Mouse (Mus musculus): ENCODE results near the gene Glp1r. TPM values are rescaled to one million over a fixed set of nuclear protein-coding genes. Genes with fewer than 3 reads are reported as not detected.

The Glp1r gene
- 1 to 10 TPM; 1.5 to 1.6 TPM for total RNA-seq (2021)
- long read RNA-seq, result 0 reads

DNA sequence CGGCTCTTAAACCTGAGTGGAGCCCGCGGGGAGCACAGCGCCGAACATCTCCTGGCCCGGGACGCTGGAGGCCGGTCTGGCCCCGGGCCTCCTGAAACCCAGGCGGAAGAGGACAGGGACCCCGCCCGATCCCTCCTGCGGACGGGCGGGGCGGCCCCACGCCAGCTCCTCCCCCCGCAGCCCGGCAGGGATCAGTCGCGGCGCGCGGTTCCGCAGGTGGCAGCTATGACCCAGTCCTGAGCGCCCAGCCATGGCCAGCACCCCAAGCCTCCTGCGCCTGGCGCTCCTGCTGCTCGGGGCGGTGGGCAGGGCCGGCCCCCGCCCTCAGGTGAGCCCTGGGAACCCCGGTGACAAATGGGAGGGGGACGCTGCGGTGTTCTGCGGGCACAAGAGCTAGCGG, at the start of gene Glp1r:
TSS of gene Glp1r (plus strand) at position 191 of the 400 bp plus-strand sequence.
- DNase-seq (ENCODE audit: low spot score in 2 of 2), result no peak

DNA sequence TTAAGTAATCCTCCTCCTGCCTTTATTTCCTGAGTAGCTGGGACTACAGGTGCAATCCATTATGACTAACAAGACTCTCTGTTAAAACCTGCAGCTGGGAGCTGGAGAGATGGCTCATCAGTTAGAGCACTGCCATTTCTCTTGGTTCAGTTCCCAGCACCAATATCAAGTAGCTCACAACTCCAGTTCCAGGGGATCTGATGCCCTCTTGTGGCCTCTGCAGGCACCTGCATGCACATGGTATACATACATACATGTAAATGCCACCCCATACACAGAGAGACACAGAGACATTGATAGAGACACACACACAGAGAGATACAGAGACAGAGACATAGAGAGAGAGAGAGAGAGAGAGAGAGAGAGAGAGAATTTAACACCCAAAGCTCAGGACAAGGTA, 49.3 kb upstream of the Glp1r start:
- no peak for DNase-seq (ENCODE audit: low spot score in 2 of 2)

DNA sequence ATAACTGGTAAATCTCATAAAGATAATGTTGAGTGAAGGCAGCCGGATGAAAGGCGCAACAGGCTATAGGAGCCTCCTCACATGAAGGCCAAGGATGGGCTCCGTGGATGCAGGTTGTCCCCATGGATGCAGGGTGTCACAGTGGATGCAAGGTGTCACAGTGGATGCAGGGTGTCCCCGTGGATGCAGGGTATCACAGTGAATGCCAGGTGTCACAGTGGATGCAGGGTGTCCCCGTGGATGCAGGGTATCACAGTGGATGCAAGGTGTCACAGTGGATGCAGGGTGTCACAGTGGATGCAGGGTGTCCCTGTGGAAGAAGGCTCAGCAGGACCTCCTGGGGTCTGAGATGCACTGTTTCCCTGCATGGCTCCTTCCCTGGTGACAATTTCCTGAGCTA, 44.3 kb upstream of the Glp1r start:
- DNase-seq (ENCODE audit: low spot score in 2 of 2), result no peak

DNA sequence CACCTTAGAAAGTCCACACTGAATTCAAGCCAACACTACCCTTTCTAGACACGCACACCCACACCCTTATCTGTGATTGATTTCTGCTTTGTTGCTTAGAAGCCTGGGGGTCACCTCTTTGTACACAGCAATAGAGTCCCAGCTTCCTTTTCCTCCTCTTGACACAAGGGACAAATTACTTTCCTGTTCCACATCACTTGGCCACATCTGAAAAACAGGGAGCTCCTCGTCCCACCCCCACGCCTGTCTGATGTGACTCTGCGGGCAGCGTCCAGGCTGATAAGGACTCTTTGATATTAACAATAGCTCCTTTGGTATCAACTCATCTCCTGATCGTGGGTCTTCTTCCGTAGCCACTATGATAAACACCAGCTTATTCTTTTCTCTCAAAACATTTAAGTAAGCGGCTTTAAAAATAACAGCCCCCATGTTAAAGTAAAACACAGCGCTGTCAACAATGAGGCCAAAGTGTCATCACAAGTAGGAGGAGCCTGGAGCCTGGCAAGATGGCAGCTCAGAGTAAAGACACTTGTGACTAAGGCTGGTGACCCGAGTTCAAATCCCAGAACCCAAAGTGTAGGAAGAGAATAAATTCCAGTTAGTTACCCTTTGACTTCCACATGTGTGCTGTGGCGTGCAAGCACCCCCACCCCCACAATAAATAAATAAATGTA, 42.9 kb upstream of the Glp1r start:
- no peak for DNase-seq (ENCODE audit: low spot score in 2 of 2)

DNA sequence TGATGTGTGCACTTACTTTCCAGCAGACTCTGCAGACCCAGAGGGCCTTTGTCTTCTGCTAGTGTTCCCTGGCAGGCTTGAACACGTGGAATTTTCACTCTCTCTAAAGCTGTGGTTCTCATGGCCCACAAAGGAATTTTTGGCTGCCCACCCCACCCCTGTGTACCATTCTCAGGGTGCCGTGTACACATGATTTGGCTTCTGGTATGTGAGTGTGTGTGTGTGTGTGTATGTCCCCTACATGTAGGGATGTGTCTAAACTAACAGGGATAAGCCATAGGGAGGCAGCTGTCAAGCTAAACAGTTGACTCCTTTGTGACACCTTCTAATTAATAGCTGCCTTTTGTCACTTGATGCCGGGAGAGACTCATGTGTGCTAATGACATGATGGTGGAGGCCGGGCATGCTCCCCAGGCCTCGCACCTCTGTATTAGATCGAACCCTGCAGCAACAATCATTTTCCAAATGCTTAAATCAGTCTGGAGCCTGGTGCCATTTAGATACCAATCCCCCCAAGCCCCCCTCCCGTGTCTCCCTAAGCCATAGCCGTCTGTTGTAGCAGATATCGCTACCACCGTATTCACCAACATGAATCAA, 41.5 kb upstream of the Glp1r start:
- no peak for DNase-seq (ENCODE audit: low spot score in 2 of 2)

DNA sequence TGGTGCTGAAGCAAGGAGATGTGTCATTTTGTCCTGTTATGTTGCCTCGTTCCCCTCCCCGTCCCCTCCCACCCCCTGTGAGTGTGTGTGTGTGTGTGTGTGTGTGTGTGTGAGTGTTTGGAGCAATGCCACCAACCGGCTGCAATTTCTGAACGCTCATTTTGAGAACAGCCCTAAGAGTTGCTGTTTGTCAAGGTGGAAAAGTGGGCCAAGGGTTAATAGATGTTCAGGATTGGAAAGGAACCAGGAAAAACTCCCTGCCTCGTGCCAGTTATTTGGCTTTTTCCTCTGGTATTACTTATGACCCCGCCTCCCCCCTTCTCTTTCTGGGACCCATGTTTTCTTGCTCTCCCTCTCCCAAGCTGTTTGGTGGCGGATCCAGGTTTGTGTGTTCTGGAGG, 41.0 kb upstream of the Glp1r start:
- DNase-seq (ENCODE audit: low spot score in 2 of 2), result no peak

DNA sequence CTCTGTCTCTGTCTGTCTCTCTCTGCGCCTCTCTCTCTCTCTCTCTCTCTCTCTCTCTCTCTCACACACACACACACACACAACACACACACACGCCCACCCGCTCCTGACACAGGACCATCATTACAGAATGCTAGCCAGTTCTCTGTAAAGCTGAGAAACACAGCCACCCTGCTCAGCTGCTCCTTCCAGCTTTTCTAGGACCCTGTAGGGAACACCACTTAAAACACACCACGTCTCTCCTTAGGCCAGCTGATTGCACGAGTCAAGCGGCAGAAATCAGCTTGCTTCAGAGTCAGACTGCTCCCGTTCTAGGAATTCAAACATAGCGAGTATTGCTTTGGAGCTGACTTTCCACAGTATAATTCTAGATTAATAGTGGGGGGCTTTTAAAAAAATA, 35.3 kb upstream of the Glp1r start:
- no peak for DNase-seq (ENCODE audit: low spot score in 2 of 2)

DNA sequence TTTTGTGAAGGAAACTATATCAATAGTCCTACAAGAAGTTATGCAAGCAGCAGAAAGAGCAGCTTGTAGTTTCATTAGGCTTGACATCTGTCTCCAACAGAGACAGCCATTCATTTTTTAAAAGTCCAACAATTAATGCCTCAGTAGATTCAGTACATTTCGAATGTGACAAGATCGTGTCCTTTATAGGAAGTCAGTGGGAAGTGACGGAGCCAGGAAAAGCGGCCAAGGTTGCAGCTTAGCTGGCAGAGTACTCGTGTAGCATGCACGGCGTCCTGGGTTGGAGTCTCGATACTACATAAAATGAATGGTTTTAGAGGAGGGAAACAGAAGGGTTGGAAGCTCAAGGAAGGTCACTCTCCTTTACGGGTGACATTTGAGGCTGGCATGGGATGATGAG, 34.7 kb upstream of the Glp1r start:
- DNase-seq (ENCODE audit: low spot score in 2 of 2), result no peak

DNA sequence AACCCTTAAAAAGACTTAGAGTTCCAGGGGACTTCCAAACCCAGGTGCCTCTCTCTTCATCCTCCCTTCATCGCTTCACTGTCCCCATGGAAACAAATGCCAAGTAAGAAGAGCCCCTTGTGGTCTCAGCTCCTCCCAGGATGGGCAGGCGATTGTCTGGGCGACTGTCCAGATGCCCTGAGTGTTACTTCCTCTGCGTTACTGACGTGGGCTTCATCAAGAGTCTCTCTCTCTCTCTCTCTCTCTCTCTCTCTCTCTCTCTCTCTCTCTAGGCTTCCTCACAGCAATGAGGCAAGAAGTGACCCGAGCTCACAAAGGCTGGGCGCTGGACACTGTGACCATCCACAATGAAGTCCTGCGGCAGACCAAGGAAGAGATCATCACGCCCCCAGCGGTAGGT, 30.6 kb upstream of the Glp1r start:
- no peak for DNase-seq (ENCODE audit: low spot score in 2 of 2)

DNA sequence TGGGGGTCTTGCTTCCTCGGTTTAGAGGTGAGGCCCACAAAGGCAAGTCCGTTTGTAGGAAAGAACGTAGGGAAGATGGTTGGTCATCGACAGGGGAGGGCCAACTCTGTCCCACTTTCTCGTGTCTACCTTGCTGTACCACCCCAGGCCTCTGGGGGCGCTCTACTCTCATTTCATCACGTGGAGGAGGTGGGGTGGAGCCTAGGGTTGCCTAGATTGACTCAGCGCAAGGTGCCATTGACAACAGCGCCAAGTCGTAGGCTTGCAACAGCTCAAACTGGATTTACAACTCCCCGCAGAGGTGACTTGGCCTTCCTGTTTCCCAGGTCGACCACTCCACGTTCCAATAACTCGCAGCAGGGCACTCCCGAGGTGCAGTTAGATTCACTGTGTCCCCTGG, 27.3 kb upstream of the Glp1r start:
- no peak for DNase-seq (ENCODE audit: low spot score in 2 of 2)

DNA sequence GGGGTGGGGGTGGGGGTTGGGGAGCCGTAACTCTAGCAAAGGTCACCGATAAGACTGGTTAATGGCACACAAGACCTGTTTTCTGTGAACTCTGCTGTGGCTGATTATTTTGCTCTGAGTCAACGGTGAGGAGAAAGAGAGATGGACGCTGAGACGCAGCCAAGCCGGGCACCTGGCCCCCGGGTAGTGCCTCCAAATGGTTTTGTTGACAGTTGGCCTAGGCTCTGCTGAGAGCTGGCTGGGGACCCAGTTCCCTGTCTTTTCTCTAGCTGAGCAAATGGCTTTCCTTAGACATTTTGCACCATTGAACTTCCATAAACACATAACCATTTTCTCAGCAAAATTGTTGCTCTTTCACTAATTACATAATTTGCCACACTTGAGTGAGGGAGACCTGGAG, 24.2 kb upstream of the Glp1r start:
- DNase-seq (ENCODE audit: low spot score in 2 of 2), result no peak

DNA sequence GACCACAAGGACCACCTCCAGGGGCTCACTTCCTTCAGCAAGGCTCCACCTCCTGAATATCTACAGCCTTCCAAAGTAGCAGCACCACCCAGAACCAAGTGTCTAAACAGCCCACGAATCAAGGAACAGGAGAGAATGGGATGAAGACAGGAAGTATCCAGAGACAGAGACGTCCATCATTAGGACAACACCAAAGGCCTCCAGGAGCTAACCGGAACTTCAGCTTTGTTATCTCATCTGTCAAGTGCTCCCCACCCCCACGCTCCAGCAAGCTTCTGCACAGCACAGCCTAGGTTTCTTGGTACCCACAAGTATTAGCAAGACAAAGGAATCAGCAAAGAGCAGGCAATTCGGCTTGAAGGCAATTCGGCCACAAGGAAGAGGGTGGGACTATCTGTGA, 23.0 kb upstream of the Glp1r start:
- DNase-seq (ENCODE audit: low spot score in 2 of 2), result no peak

DNA sequence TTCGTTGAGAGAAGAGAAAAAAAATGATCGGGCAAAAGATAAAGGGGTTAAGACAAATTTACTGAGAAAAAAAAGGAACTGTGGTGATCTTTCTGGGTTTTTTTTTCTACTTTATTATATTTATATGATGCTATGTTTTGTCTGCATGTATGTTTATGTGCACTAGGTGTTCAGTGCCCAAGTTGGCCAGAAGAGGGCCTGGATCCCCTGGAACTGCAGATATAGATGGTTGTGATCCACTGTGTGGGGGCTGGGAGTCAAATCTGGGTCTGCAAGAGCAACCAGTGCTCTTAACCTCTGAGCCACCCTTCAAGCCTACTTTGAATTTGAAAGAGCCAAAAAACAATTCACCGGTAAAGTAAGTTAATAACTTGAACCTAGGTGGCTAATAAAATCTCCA, 21.2 kb upstream of the Glp1r start:
- no peak for DNase-seq (ENCODE audit: low spot score in 2 of 2)

DNA sequence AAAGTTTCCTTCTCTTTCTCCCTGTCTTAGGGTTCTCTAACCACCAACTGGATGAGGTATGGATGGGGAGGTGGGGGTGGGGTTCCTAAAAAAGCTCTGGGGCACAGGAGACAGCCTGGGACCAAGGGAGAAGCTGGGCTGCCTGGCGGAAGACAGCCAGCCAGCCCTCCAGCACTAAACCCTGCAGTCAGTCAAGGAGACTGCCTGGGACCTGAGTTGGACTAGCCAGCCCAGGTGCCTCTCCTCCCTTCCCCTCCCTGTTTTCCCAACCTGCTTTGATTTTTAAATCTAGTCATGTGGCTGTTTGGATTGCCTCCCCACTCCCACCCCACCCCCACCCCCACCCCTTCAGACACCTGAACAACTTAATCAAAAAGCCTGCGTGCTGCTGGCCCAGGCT, 20.6 kb upstream of the Glp1r start:
- DNase-seq (ENCODE audit: low spot score in 2 of 2), result no peak

DNA sequence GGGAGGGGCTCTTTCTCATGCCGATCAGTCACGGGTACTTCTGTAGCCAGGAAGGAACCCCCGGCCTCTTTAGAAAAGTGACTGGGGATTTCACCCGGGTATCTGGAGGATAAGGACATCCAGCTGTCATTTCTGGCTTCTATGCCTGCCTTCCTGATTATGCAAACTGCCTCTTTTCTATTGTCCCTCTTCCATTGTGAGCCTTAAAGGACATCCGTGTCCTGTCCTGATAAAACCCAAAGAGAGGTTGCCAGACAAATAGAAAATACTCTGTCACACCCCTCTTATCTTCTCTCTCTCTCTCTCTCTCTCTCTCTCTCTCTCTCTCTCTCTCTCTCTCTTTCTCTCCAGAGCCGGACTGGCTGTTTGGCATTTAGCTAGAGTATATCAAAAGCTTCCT, 19.4 kb upstream of the Glp1r start:
- DNase-seq (ENCODE audit: low spot score in 2 of 2), result no peak

DNA sequence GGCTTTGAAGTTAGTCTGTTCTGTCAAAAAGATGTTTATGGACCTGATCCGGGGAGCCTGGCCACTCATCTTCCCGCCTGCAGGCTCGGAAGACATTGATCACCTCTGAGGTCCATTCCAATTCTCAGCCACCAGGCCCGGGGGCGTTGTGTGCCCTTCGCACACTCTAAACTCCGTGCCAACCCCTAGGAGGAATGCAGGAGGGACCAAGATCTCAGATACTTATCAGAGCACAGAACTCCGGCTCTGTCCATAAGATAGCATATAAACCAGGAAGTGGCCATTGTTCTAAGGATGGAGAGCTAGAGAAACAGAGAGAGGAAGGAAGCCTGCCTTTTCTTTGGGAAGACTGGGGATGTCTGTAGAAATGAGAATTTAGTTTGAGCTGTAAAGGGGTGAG, 18.1 kb upstream of the Glp1r start:
- DNase-seq (ENCODE audit: low spot score in 2 of 2), result no peak

DNA sequence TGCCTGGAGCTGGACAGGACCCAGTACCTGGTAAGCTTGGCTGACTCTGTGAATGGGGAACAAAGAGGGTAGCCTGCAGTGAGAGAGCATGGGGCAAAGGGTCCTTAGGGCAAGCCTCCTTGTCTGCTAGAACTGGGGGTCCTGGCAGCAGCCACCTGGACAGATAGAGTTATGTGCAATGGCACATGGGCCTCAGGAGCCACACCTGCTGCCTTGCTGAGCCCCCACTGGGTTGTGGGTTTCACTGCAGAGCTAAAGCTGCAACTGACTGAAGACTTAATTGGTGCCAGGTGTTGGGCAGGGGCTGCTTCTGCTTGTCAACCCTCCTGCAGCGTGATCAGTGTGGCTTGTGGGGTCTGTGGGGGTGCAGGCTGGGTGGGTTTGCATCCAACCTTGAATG, 9.5 kb upstream of the Glp1r start:
- no peak for DNase-seq (ENCODE audit: low spot score in 2 of 2)

DNA sequence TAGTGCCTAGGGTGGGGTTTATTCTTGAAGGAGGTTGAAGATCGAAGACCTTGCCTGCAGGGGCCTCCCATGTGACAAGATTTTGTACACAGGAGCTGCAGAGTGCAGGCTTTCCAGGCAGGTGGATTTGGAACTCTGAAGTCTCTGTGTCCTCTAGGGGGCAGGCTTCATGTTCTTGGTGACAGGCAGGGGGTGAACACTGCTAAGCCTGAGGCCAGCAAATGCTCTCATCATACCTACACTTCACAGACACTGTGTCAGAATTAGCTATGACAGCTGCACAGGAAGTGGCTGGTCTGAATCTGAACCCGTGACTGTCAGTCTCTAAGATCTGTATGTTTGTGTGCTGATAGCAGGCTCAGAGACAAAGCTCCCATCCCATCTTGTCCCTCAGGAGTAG, 8.9 kb upstream of the Glp1r start:
- DNase-seq (ENCODE audit: low spot score in 2 of 2), result peak; percentile 19 to 30

DNA sequence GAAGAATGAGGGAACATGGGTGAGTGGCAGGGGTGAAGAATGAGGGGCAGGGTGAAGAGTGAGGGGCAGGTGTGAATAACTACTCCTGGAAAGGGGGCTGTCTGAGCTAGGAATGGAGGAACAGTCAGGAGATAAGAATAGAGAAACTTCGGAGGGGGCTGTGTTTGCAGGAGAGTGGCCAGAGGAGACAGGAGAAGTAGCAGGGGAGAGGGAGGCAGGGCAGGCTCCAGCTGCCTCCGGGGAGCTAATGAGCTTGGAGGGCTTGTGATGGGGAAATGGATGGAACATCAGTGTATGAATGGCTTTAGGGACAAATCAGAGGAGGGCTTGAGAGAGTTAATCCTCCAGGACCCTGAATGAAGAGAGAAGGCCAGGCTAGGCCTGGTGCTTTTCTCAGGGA, 4.5 kb upstream of the Glp1r start:
- no peak for DNase-seq (ENCODE audit: low spot score in 2 of 2)

DNA sequence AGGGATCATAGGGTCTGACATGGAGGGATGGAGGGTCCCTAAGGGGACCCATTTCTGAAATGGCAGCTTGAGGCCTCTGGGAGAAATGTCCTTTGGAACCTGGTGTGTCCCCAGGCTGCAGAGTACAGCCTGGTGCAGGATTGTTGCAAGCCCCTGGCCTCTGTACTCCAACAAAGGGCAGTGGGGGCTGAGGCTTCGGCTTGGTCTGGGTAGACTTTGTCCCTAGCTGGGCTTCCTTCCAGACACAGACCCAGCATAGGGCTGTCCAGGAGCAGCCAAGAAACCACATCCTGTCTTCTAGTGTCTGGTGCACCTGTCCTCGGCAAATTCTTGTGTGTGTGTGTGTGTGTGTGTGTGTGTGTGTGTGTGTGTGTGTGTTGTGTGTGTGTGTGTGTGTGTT, 2.5 kb downstream of the Glp1r start:
- DNase-seq (ENCODE audit: low spot score in 2 of 2), result no peak

DNA sequence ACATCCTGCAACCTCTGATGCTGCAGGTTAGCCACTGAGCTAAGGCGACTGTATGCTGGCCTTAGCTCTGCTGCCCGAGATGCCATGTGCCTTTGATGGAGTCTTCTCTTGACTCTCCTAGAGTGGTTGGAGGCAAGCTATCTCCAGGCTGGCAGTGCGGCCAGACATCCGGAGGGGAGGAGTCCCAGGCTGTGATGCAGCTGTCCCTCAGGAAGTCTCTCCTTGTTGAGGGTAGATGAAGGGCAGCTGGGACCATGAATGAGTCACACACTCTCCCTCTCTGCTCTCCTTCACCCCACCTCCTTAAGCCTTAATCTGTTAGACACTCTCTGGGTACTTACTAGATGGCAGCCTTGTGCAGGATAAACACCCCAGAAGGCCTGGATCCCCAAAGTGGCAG, 6.0 kb downstream of the Glp1r start:
- DNase-seq (ENCODE audit: low spot score in 2 of 2), result no peak

DNA sequence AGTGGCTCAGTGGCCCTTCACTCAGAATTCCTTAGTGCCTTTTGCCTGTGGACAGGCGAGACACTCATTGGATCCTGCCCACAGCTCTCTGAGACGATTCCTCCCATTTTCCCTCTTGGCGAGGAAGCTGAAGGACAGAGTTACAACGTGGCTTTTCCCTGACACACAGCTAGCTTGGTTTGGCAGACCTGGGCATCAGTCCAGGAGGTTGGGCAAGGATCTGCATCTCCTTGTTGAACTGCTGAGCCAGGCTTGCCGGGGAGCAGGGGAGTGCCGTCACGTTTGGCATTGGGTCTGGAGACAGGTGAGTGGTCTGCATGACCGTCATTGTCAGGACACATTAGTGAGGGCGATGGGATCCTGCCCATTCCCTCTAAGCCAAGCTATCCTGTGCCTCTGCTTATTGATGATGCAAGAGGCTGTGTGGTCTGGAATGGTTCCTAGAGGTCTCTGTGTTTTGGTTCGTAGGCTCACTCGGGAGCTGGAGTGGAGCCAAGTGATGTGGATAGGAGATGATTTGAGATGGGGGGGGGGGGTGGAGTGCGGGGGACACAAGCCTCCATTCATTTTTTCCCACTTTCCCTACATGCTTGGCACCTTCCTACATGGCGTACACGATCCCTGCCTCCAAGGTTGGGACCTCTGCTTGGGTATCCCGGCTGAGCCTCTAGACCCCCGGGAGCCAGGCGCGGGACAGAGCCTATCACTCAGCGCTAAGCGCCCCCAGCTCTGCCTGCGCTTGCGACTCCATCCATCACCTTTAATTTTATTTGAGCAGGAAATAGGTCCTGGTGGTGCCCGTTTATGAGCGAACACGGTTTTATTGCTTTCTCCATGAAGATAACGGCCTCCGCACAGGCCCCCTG, 9.5 kb downstream of the Glp1r start:
- DNase-seq (ENCODE audit: low spot score in 2 of 2), result peak; percentile 25 to 35

DNA sequence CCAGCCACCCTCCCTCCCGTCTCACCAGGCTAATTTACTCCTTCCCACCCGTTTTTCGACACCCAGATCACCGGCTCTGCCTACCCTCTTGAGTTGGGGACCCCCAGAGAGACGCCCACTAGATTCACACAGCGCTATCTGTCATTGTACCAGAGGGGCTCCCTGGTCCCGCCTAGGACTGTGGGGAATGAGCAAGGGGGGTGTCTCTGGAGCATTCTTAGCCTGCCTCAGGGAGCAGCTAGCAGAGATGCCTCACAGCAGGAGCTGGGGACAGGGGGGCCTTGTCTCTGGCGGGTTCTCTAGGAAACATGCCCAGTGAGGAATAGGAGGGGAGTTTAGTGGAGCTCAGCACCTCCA, 10.1 kb downstream of the Glp1r start:
- DNase-seq (ENCODE audit: low spot score in 2 of 2), result peak in 1 of 2 experiments; percentile 17

Measured in layer of hippocampus, postnatal 10 days (tissue).